Mouse (Mus musculus) embryonic facial prominence, embryonic 12.5 days (tissue): ENCODE data around the gene Gm17660. TPM values are rescaled to one million over a fixed set of nuclear protein-coding genes. Genes with fewer than 3 reads are reported as not detected.
"Not testable (repeated sequence)": the region's sequence is repeated elsewhere in the genome, so short reads cannot be mapped to it uniquely, and the experiment has no call there.

ENCODE experiments used
- ATAC-seq: fragments of 200-750 bp; cut with Nextera tagmentation; 2 replicates; pipeline ENCODE4 v1.8.0; 2017; ENCODE audit not compliant: insufficient number of reproducible peaks, insufficient read depth, low FRiP score, low TSS enrichment
- H3K27ac ChIP-seq: fragments of 300-500 bp; sonication (generic); 2 replicates; pipeline ENCODE4 v1.5.1; 2016; ENCODE audit warnings: mild to moderate bottlenecking
- H3K27me3 ChIP-seq: fragments of 300-500 bp; sonication (generic); 2 replicates; pipeline ENCODE4 v1.6.1; 2016; ENCODE audit warnings: mild to moderate bottlenecking, moderate library complexity
- H3K36me3 ChIP-seq: fragments of 300-500 bp; sonication (generic); 2 replicates; pipeline ENCODE4 v1.6.1; 2016; ENCODE audit warnings: mild to moderate bottlenecking
- H3K4me1 ChIP-seq: fragments of 300-500 bp; sonication (generic); 2 replicates; pipeline ENCODE4 v1.6.1; 2016
- H3K4me2 ChIP-seq: fragments of 300-500 bp; sonication (generic); replicated peaks from 2 replicates; pipeline ENCODE4 v1.6.1; 2016; ENCODE audit warnings: mild to moderate bottlenecking, moderate library complexity
- H3K4me3 ChIP-seq: fragments of 300-500 bp; sonication (generic); 2 replicates; pipeline ENCODE4 v1.5.1; 2016; ENCODE audit warnings: mild to moderate bottlenecking
- H3K9ac ChIP-seq: fragments of 300-500 bp; sonication (generic); 2 replicates; pipeline ENCODE4 v1.6.1; 2016; ENCODE audit warnings: mild to moderate bottlenecking, moderate library complexity
- H3K9me3 ChIP-seq: fragments of 300-500 bp; sonication (generic); 2 replicates; pipeline ENCODE4 v1.6.1; 2016; ENCODE audit warnings: mild to moderate bottlenecking, moderate library complexity
- WGBS: fragments of 180-500 bp; shearing (Covaris S2); methylation state at CpG from one replicate; pipeline ENCODE4 v1.1.7; 2016; 5-methylcytosine and 5-hydroxymethylcytosine counted together
- microRNA-seq: library from miRNA; unstranded; fragments of <30 nt; microRNA quantifications from one replicate; pipeline ENCODE4, GENCODE M21; 2017
- polyA plus RNA-seq: library from polyadenylated mRNA; unstranded; fragments of >200 nt; fragmentation: Nextera tagmentation; extraction: Ambion mirVana; gene quantifications from 2 replicates; pipeline ENCODE4 v1.2.1, GENCODE M21; 2016

Gm17660 gene
- polyA plus RNA-seq, 1 experiment from 2014 or later, result not detected

- no peak overlapping the region for H3K4me3 ChIP-seq
- 83% methylated on average over 2 of the region's 2 CpGs for WGBS
- H3K9ac ChIP-seq, result no peak overlapping the region
- ATAC-seq, result no peak
- H3K9me3 ChIP-seq, result no peaks in the 10 kb centered on the region
- H3K27ac ChIP-seq, result no peak overlapping the region
- H3K27me3 ChIP-seq, result no peaks in the 10 kb centered on the region
- H3K4me1 ChIP-seq, result no peaks in the 10 kb centered on the region
- H3K4me2 ChIP-seq, result no peak overlapping the region
- H3K36me3 ChIP-seq, result no peaks in the 10 kb centered on the region
Observed at GRCm38 (mm10) chr5:104032434-104033097, 44.8 kb downstream of the Gm17660 start.

GRCm38 (mm10) chr5:104025245-104025854 is 52.1 kb downstream of the Gm17660 start:
- H3K36me3 ChIP-seq, result no peaks in the 10 kb centered on the region
- no peak for ATAC-seq
- 0 out of 2 replicates have a peak, but pooled peaks cover 19% of the 10 kb centered on the region for H3K4me1 ChIP-seq
- H3K4me2 ChIP-seq, result no peak overlapping the region
- H3K9me3 ChIP-seq, result no peaks in the 10 kb centered on the region
- no peak overlapping the region for H3K27ac ChIP-seq
- no peak overlapping the region for H3K4me3 ChIP-seq
- no peak overlapping the region for H3K9ac ChIP-seq
- H3K27me3 ChIP-seq, result peaks cover 7% of the 10 kb centered on the region; the same call in 1 of the 2 replicates
- 36% methylated on average over 17 of the region's 17 CpGs for WGBS

GRCm38 (mm10) chr5:104024762-104025161 is 52.6 kb downstream of the Gm17660 start:
- H3K36me3 ChIP-seq, result no peaks in the 10 kb centered on the region
- no peak overlapping the region for H3K4me2 ChIP-seq
- no peak for ATAC-seq
- H3K27me3 ChIP-seq, result peaks cover 7% of the 10 kb centered on the region; the same call in 1 of the 2 replicates
- no peaks in the 10 kb centered on the region for H3K9me3 ChIP-seq
- H3K4me3 ChIP-seq, result no peak overlapping the region
- 59% methylated on average over 11 of the region's 11 CpGs for WGBS
- H3K27ac ChIP-seq, result no peak overlapping the region
- no peak overlapping the region for H3K9ac ChIP-seq
- 0 out of 2 replicates have a peak, but pooled peaks cover 19% of the 10 kb centered on the region for H3K4me1 ChIP-seq

GRCm38 (mm10) chr5:104024193-104024592 is 53.2 kb downstream of the Gm17660 start:
- not testable (repeated sequence) for ATAC-seq, H3K9me3 ChIP-seq, H3K27ac ChIP-seq, H3K4me3 ChIP-seq, H3K36me3 ChIP-seq, H3K4me2 ChIP-seq, H3K27me3 ChIP-seq, H3K9ac ChIP-seq
- H3K4me1 ChIP-seq, result 0 out of 2 replicates have a peak, but pooled peaks cover 19% of the 10 kb centered on the region
- 79% methylated on average over 5 of the region's 5 CpGs for WGBS

GRCm38 (mm10) chr5:104023289-104024020 is 54.0 kb downstream of the Gm17660 start:
- no peak overlapping the region for H3K9ac ChIP-seq
- 69% methylated on average over 8 of the region's 8 CpGs for WGBS
- no peak overlapping the region for H3K4me3 ChIP-seq
- ATAC-seq, result no peak
- 0 out of 2 replicates have a peak, but pooled peaks cover 19% of the 10 kb centered on the region for H3K4me1 ChIP-seq
- H3K36me3 ChIP-seq, result no peaks in the 10 kb centered on the region
- H3K4me2 ChIP-seq, result no peak overlapping the region
- H3K27me3 ChIP-seq, result peaks cover 7% of the 10 kb centered on the region; the same call in 1 of the 2 replicates
- no peak overlapping the region for H3K27ac ChIP-seq
- H3K9me3 ChIP-seq, result no peaks in the 10 kb centered on the region

- ATAC-seq, result no peak
- no peak overlapping the region for H3K27ac ChIP-seq
- no peaks in the 10 kb centered on the region for H3K9me3 ChIP-seq
- H3K4me3 ChIP-seq, result peak overlapping the region; percentile 47; the same call in 1 of the 2 replicates
- WGBS, result 35% methylated on average over 5 of the region's 5 CpGs
- H3K4me2 ChIP-seq, result peak overlapping the region; percentile 76
- H3K27me3 ChIP-seq, result peaks cover 7% of the 10 kb centered on the region; the same call in 1 of the 2 replicates
- 0 out of 2 replicates have a peak, but pooled peaks cover 19% of the 10 kb centered on the region for H3K4me1 ChIP-seq
- H3K9ac ChIP-seq, result no peak overlapping the region
- no peaks in the 10 kb centered on the region for H3K36me3 ChIP-seq
Observed at GRCm38 (mm10) chr5:104022558-104022957, 54.9 kb downstream of the Gm17660 start.

GRCm38 (mm10) chr5:104021597-104022378 is 55.6 kb downstream of the Gm17660 start, which contains the start of gene Hsd17b11:
Hsd17b11 (minus strand) TSS chr5:104021919.
- H3K27me3 ChIP-seq, result peaks cover 7% of the 10 kb centered on the region; the same call in 1 of the 2 replicates
- peak; percentile 69; the same call in 1 of the 2 replicates for ATAC-seq
- 1% methylated on average over 31 of the region's 31 CpGs for WGBS
- peak within 1 kb of the TSS; percentile 68 for H3K27ac ChIP-seq
- peak within 1 kb of the TSS; percentile 60 for H3K9ac ChIP-seq
- no peaks in the 10 kb centered on the region for H3K9me3 ChIP-seq
- H3K4me1 ChIP-seq, result 0 out of 2 replicates have a peak, but pooled peaks cover 19% of the 10 kb centered on the region
- H3K36me3 ChIP-seq, result peaks cover 3% of the 10 kb centered on the region; the same call in 1 of the 2 replicates
- peak within 1 kb of the TSS; percentile 76 for H3K4me2 ChIP-seq
- H3K4me3 ChIP-seq, result peak within 1 kb of the TSS; percentile 47

Small RNA genes within 50 kb of the gene (microRNA-seq; reads per million reads assigned to microRNA genes)
- gene Mir5619, result 2.0 reads per million, percentile 5 among the genes with 10 or more reads in this experiment

Other genes with a start within 250 kb of the Gm17660 start
- 14.6 and 15.2 TPM in 2 replicates for gene Klhl8, start 166.3 kb downstream of the Gm17660 start, polyA plus RNA-seq
- 0.20 TPM in 1 of 2 replicates, not detected in the other for gene Hsd17b13, start 100.2 kb downstream of the Gm17660 start, polyA plus RNA-seq
- 2.2 and 3.7 TPM in 2 replicates for gene Hsd17b11, start 55.7 kb downstream of the Gm17660 start, polyA plus RNA-seq
- gene Nudt9, start 31.3 kb downstream of the Gm17660 start, polyA plus RNA-seq, result 69.0 and 76.0 TPM in 2 replicates
- gene Sparcl1, start 36.1 kb upstream of the Gm17660 start, polyA plus RNA-seq, result 50.1 and 50.9 TPM in 2 replicates
- not detected in 2 replicates for gene Dspp, start 93.1 kb upstream of the Gm17660 start, polyA plus RNA-seq
- gene Dmp1, start 125.0 kb upstream of the Gm17660 start, polyA plus RNA-seq, result 0.33 and 0.43 TPM in 2 replicates
- gene Ibsp, start 221.6 kb upstream of the Gm17660 start, polyA plus RNA-seq, result 0.46 and 0.64 TPM in 2 replicates
- not detected in 2 replicates for gene Mepe, start 247.7 kb upstream of the Gm17660 start, polyA plus RNA-seq